In genomic region chr17:80223829-80224228, GRCm38 (mm10) we compare ENCODE assay signal across 8 mouse cellular contexts. TPM values are rescaled to one million over a fixed set of nuclear protein-coding genes. Genes with fewer than 3 reads are reported as not detected.
DNase-seq lines count a peak whose midpoint lies in the region; ATAC-seq and TF ChIP-seq lines count a peak whose summit lies in the region.

No protein-coding gene starts in this region.

- H3K9me3 ChIP-seq in embryonic facial prominence, embryonic 15.5 days (replicated peaks), result no peaks in the 10 kb centered on the region
- H3K9me3 ChIP-seq in kidney, postnatal 0 days (replicated peaks; ENCODE audit: low read length), result no peaks in the 10 kb centered on the region
- H3K9me3 ChIP-seq in neural tube, embryonic 12.5 days, result no peaks in the 10 kb centered on the region

- TF ChIP-seq CTCF in liver, adult 2 months (IDR thresholded peaks at IDR 0.05; ENCODE audit: low read depth, low read length), result no peak
- no peak for TF ChIP-seq CTCF in kidney, postnatal 0 days (IDR thresholded peaks at IDR 0.05; ENCODE audit: low read depth)

- peak overlapping the region; percentile 45 for H3K4me3 ChIP-seq in liver, adult 2 months (ENCODE audit: insufficient read depth, low read depth, low read length)
- H3K4me3 ChIP-seq in embryonic facial prominence, embryonic 15.5 days (replicated peaks), result peak overlapping the region; percentile 59
- H3K4me3 ChIP-seq in kidney, postnatal 0 days (replicated peaks; ENCODE audit: low read depth, low read length), result peak overlapping the region; percentile 51
- H3K4me3 ChIP-seq in neural tube, embryonic 12.5 days, result peak overlapping the region; percentile 56

- no peak for ATAC-seq in embryonic facial prominence, embryonic 15.5 days (ENCODE audit: insufficient number of reproducible peaks, low FRiP score, low TSS enrichment, low read depth)
- ATAC-seq in kidney, postnatal 0 days (replicated peaks; ENCODE audit: low FRiP score, low read depth), result no peak
- ATAC-seq in neural tube, embryonic 12.5 days (ENCODE audit: low FRiP score, low read depth), result peak; percentile 62

- no peaks in the 10 kb centered on the region for H3K27me3 ChIP-seq in liver, adult 2 months (ENCODE audit: control insufficient read depth, insufficient read depth, low read length)
- no peaks in the 10 kb centered on the region for H3K27me3 ChIP-seq in embryonic facial prominence, embryonic 15.5 days
- no peaks in the 10 kb centered on the region for H3K27me3 ChIP-seq in kidney, postnatal 0 days (ENCODE audit: insufficient read depth, low read length)
- no peaks in the 10 kb centered on the region for H3K27me3 ChIP-seq in neural tube, embryonic 12.5 days (replicated peaks)

- peak; percentile 15 for DNase-seq in liver, adult 2 months (ENCODE audit: extremely low read depth, low read depth, low spot score)
- DNase-seq in liver, result no peak
- DNase-seq in kidney, postnatal 0 days (ENCODE audit: low spot score), result no peak
- DNase-seq in left cerebral cortex, adult 9 months (ENCODE audit: low spot score in 2 of 2), result no peak
- DNase-seq in spleen, postnatal 36 days (ENCODE audit: low spot score in 2 of 2), result no peak
- no peak for DNase-seq in lung, postnatal 36 days

- WGBS in liver, adult 2 months, result 3% methylated on average over 9 of the region's 9 CpGs
- WGBS in embryonic facial prominence, embryonic 15.5 days, result 5% methylated on average over 9 of the region's 9 CpGs
- 7% methylated on average over 9 of the region's 9 CpGs for WGBS in kidney, postnatal 0 days
- 14% methylated on average over 9 of the region's 9 CpGs for WGBS in neural tube, embryonic 12.5 days

- H3K4me2 ChIP-seq in embryonic facial prominence, embryonic 15.5 days (replicated peaks), result peak overlapping the region; percentile 61
- peak overlapping the region; percentile 55 for H3K4me2 ChIP-seq in kidney, postnatal 0 days (ENCODE audit: low read length)
- H3K4me2 ChIP-seq in neural tube, embryonic 12.5 days (replicated peaks), result peak overlapping the region; percentile 77

- H3K36me3 ChIP-seq in liver, adult 2 months (ENCODE audit: control insufficient read depth, insufficient read depth, low read length), result no peaks in the 10 kb centered on the region
- H3K36me3 ChIP-seq in embryonic facial prominence, embryonic 15.5 days, result peaks cover 12% of the 10 kb centered on the region; the same call in 1 of the 2 replicates
- H3K36me3 ChIP-seq in kidney, postnatal 0 days (ENCODE audit: insufficient read depth, low read length), result no peaks in the 10 kb centered on the region
- no peaks in the 10 kb centered on the region for H3K36me3 ChIP-seq in neural tube, embryonic 12.5 days

- peaks cover 6% of the 10 kb centered on the region; the same call in 1 of the 2 replicates for H3K4me1 ChIP-seq in liver, adult 2 months (ENCODE audit: control insufficient read depth, insufficient read depth, low read length)
- peaks cover 5% of the 10 kb centered on the region; the same call in 1 of the 2 replicates for H3K4me1 ChIP-seq in embryonic facial prominence, embryonic 15.5 days
- no peaks in the 10 kb centered on the region for H3K4me1 ChIP-seq in kidney, postnatal 0 days (replicated peaks; ENCODE audit: insufficient read depth, low read length)
- H3K4me1 ChIP-seq in neural tube, embryonic 12.5 days, result peaks cover 4% of the 10 kb centered on the region; the same call in 1 of the 2 replicates

- H3K27ac ChIP-seq in liver, adult 2 months (replicated peaks; ENCODE audit: insufficient read depth, low read depth, low read length), result no peak overlapping the region
- peak overlapping the region; percentile 91 for H3K27ac ChIP-seq in embryonic facial prominence, embryonic 15.5 days (replicated peaks)
- H3K27ac ChIP-seq in kidney, postnatal 0 days, result peak overlapping the region; percentile 83; the same call in 1 of the 2 replicates
- no peak overlapping the region for H3K27ac ChIP-seq in neural tube, embryonic 12.5 days

- peak overlapping the region; percentile 37; the same call in 1 of the 2 replicates for H3K9ac ChIP-seq in liver, adult 2 months (ENCODE audit: low read depth, low read length)
- peak overlapping the region; percentile 56; the same call in 1 of the 2 replicates for H3K9ac ChIP-seq in embryonic facial prominence, embryonic 15.5 days
- peak overlapping the region; percentile 64; the same call in 1 of the 2 replicates for H3K9ac ChIP-seq in kidney, postnatal 0 days (ENCODE audit: low read depth, low read length)
- H3K9ac ChIP-seq in neural tube, embryonic 12.5 days, result peak overlapping the region; percentile 58

- TF ChIP-seq POLR2A in liver, adult 2 months (IDR thresholded peaks at IDR 0.05; ENCODE audit: extremely low read depth, insufficient read depth, low read length), result no peak

- H3K79me2 ChIP-seq in liver, adult 2 months (ENCODE audit: control insufficient read depth, insufficient read depth, low read length), result no peaks in the 10 kb centered on the region

RNA-seq across cellular contexts. Expression of gene Gemin6, which starts 0.4 kb away (rescaled TPM):
- total RNA-seq in liver, adult 2 months (2014; rRNA removed), result 4.9 and 5.9 TPM in 2 replicates
- 2.2 and 2.3 TPM in 2 replicates for polyA plus RNA-seq in liver, adult 2 months (2012; rRNA removed)
- polyA plus RNA-seq in embryonic facial prominence, embryonic 15.5 days (2015; fragmentation: Nextera tagmentation; extraction: Ambion mirVana), result 33.4 and 36.1 TPM in 2 replicates
- polyA plus RNA-seq in kidney, postnatal 0 days (2015; fragmentation: Nextera tagmentation; extraction: Ambion mirVana), result 29.7 and 32.1 TPM in 2 replicates
- 26.0 and 27.2 TPM in 2 replicates for polyA plus RNA-seq in neural tube, embryonic 12.5 days (2016; fragmentation: Nextera tagmentation; extraction: Ambion mirVana)

RNA-seq across cellular contexts. Expression of gene Ttc39d, which starts 16.6 kb away (rescaled TPM):
- total RNA-seq in liver, adult 2 months (2014; rRNA removed), result not detected in 2 replicates
- not detected in 2 replicates for polyA plus RNA-seq in liver, adult 2 months (2012; rRNA removed)
- 0.34 and 0.52 TPM in 2 replicates for polyA plus RNA-seq in embryonic facial prominence, embryonic 15.5 days (2015; fragmentation: Nextera tagmentation; extraction: Ambion mirVana)
- polyA plus RNA-seq in kidney, postnatal 0 days (2015; fragmentation: Nextera tagmentation; extraction: Ambion mirVana), result not detected in 2 replicates
- polyA plus RNA-seq in neural tube, embryonic 12.5 days (2016; fragmentation: Nextera tagmentation; extraction: Ambion mirVana), result 0.26 TPM in 1 of 2 replicates, not detected in the other

RNA-seq across cellular contexts. Expression of gene Srsf7, which starts 16.7 kb away (rescaled TPM):
- 20.5 and 22.3 TPM in 2 replicates for total RNA-seq in liver, adult 2 months (2014; rRNA removed)
- polyA plus RNA-seq in liver, adult 2 months (2012; rRNA removed), result 13.2 and 20.6 TPM in 2 replicates
- 476 and 487 TPM in 2 replicates for polyA plus RNA-seq in embryonic facial prominence, embryonic 15.5 days (2015; fragmentation: Nextera tagmentation; extraction: Ambion mirVana)
- 422 and 451 TPM in 2 replicates for polyA plus RNA-seq in kidney, postnatal 0 days (2015; fragmentation: Nextera tagmentation; extraction: Ambion mirVana)
- polyA plus RNA-seq in neural tube, embryonic 12.5 days (2016; fragmentation: Nextera tagmentation; extraction: Ambion mirVana), result 600 and 615 TPM in 2 replicates

Comparison
In these comparisons a context has a peak if more than half of its experiments do, and no peak if none do; other contexts are left out.
1. H3K27ac ChIP-seq: peak in embryonic facial prominence, embryonic 15.5 days (single experiment) and kidney, postnatal 0 days (single experiment); none in liver, adult 2 months (single experiment) and neural tube, embryonic 12.5 days (single experiment).
2. RNA of gene Srsf7, which starts 16.7 kb away (polyA plus RNA-seq): 600 to 615 TPM in neural tube, embryonic 12.5 days, 476 to 487 TPM in embryonic facial prominence, embryonic 15.5 days and 422 to 451 TPM in kidney, postnatal 0 days; 13.2 to 20.6 TPM in liver, adult 2 months; every median in the first group is over 10 times any median in the second.
3. Peak in every context shown above with its lines, with median percentiles within 50 percentile points of each other: H3K4me3 ChIP-seq, H3K9ac ChIP-seq and H3K4me2 ChIP-seq.